Mouse (Mus musculus): ENCODE results near the gene Abcc3.

GRCm38 (mm10) chr11:94318056-94318455 lies 74.7 kb downstream of the Abcc3 start:
- TF ChIP-seq CTCF (IDR thresholded peaks at IDR 0.05; ENCODE audit: control insufficient read depth, insufficient read depth, low read length): no peak
- no peak for TF ChIP-seq POLR2A (IDR thresholded peaks at IDR 0.05; ENCODE audit: borderline replicate concordance, control insufficient read depth, low read depth, low read length)

All from bone marrow, adult 2 months (tissue).